Mouse (Mus musculus) adrenal gland, adult 2 months (tissue): ENCODE data around the gene Ddx6. TPM values are rescaled to one million over a fixed set of nuclear protein-coding genes. Genes with fewer than 3 reads are reported as not detected.
"Not testable (repeated sequence)": the region's sequence is repeated elsewhere in the genome, so short reads cannot be mapped to it uniquely, and the experiment has no call there.

Source experiments
- DNase-seq: peaks from one replicate; pipeline ENCODE4 v3.0.0; 2021
- polyA plus RNA-seq: library from polyadenylated mRNA; depleted of rRNA; stranded (reverse); fragments of >200 nt; gene quantifications from 2 replicates; pipeline ENCODE4 v1.2.3, GENCODE M21; 2012
- total RNA-seq, 2 experiments: library from RNA; stranded (reverse); gene quantifications; 2 replicates each; pipeline ENCODE4 v1.2.3; 2021

Ddx6 gene
- total and polyA plus RNA-seq, 3 experiments = 9.1 to 121 (median 114) TPM

GRCm38 (mm10) chr9:44593886-44594285, 10.8 kb upstream of the Ddx6 start:
- no peak for DNase-seq

DNA sequence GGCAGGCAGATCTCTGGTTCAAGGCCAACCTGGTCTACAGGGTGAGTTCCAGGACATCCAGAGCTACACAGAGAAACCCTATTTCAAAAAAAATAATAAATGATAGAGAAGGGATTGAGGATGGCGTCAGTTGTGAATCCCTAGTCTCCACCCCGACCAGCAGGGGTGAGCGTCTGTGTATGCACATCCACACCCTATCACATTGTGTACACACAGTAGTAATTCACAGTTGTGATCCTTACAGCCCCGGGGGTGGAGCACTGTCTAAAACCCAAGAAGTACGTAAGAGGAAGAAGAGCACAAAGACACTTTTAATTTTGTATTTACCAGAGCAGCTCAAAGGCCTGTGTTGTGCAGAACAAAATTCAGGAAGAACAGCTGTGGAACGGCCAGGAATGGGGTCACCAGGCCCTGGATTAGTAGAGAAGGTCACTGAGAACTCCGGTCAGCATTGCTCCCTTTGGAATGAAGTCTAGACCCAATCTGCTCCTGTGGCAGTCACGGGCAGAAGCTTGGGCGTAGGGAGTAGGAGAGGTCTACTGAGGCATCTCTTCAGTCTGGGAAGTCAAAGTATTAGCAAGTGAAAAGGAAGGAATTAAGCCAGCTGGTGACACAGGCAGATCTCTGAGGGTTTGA, 9.7 kb upstream of the Ddx6 start:
- no peak for DNase-seq

GRCm38 (mm10) chr9:44595537-44595930, 9.2 kb upstream of the Ddx6 start:
- no peak for DNase-seq

- no peak for DNase-seq
Measured at GRCm38 (mm10) chr9:44597742-44598141, 7.0 kb upstream of the Ddx6 start.

DNA sequence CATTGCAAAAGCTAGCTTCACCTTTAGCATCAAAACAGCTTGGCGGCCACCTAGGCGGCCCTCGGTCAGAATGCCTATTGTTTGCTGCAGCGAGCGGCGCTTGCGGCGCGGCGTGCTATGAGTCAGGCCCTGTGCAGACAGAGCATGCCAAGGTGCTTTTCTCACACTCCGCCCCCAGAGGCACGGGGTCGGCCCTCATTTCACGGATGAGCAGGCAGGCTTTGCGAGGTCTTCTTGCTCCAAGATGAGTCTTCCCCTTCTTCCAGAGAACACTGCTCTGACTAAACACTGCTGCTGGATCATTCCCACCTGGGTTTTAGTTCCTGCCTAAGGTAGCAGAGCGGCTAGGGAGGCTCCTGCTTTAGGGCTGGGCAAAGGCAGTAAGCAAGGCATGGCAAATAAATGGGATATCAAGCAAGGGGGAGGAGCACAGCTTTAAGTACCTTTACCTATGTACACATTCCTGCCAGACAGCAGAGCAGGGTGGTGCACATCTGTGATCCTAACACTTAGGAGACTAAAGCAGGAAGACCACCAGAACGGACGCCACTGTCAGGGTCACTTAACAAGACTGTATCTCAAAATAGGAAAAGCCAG, 5.7 kb upstream of the Ddx6 start:
- peak; percentile 55 for DNase-seq

- DNase-seq = peak; percentile 25
Measured at GRCm38 (mm10) chr9:44599616-44600015, 5.1 kb upstream of the Ddx6 start.

DNA sequence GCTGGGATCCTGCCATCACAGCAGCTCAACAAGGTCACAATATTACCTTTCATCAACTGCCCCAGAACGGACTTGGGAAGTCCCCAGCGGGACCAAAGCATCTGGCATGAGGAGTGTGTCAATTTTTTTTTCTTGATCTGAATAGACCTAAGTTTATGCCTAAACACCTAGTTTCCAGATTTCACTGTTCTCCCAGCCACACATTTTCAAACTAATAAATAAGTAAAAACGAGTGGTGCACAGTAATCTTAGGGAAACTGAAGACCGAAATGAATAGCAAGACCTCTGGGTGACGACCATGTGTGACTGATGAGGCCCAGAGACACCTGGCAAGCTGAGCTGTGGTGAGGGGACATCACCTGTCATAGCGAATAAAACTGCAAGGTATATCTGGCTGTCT, 3.9 kb upstream of the Ddx6 start:
- DNase-seq = no peak

DNA sequence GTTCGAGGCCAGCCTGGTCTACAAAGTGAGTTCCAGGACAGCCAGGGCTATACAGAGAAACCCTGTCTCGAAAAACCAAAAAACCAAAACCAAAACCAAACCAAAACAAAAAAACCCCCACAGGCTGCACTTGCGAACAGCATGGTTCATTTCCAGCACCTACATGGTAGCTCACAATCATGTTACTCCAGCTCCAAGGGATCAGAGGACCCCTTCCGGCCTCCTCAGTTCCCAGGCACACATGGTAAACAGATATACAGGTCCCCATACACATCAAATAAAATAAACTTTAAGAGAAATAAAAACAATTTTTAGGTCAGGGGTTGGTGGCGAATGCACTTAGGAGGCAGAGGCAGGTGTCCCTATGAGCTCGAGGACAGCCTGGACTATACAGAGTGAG, 1.9 kb upstream of the Ddx6 start:
- DNase-seq = no peak

- DNase-seq = peak; percentile 78
Measured at GRCm38 (mm10) chr9:44603454-44604289, 1.0 kb upstream of the Ddx6 start.

DNA sequence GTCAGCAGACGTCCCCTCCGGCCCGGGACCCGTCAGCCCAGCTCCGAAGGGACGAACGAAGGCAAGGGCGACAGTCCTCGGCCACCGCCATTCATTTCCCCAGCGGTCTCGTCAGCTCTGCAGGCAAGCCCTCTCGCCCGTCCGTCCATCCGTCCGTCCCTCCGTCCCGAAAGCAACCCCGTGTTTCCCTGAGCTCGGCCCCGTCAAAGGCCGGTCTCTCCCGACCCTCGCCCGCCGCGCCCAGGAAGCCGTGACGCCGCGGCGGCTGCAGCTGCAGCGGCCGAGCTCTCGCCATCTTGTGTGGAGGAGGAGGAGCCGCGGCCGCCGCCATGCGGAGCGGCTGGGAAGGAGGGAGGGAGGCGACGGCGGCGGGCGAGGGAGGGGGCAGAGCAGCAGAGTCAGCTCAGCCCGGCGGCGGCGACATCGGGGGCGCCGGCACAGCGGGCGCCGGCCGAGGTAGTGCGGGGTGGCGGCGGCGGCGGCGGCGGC, 358 bp upstream of the Ddx6 start:
- peak; percentile 88 for DNase-seq

DNA sequence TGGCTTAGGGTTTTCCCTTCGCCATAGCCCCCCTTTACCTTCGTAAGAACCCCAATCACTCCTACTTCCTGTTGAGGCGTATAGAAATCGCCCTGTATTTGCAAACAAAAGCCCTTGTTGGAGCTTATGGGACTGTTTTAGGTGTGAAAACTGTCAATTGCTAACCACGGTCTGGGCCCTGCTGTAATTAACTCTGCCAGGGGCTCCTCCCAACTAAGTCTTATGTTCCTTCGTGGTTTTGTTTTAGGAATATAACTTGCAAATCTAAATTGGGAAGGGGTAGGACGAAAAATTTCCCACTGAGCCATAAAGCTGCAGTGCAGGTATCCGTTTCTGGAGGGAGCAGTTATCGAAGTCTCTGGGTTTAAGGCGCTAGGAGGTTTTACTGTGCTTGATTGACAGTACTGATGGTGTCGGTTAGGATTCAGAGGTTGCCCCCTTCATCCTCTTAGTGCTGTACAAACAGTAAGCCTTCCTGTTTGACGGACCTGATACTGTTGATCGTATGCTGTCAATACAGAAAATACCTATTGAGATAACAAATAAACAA, 999 bp downstream of the Ddx6 start:
- DNase-seq = no peak

GRCm38 (mm10) chr9:44606646-44607045, 2.0 kb downstream of the Ddx6 start:
- DNase-seq = no peak

- DNase-seq = no peak
Measured at GRCm38 (mm10) chr9:44607306-44607705, 2.6 kb downstream of the Ddx6 start.

DNA sequence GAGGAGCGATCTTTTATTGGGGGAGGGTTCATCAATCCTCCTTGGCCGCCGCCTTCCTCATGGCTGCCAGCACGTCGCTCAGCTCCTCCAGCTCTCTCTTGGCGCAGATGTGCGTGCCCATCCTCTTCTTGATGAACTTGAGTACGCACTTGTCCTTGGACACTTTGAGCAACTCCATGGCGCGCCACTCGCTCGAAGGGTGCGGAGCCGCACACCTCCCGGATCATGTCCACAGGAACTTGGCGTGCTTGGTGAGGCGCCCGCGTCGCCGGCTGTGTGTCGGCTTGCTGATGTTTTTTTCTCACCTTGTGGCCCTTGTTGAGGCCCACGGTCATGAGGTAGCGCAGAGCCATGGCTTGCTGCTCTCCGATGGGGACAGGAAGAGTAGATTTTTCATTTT, 5.7 kb downstream of the Ddx6 start:
- DNase-seq = no peak

- not testable (repeated sequence) for DNase-seq
Measured at GRCm38 (mm10) chr9:44613081-44613480, 8.4 kb downstream of the Ddx6 start.

DNA sequence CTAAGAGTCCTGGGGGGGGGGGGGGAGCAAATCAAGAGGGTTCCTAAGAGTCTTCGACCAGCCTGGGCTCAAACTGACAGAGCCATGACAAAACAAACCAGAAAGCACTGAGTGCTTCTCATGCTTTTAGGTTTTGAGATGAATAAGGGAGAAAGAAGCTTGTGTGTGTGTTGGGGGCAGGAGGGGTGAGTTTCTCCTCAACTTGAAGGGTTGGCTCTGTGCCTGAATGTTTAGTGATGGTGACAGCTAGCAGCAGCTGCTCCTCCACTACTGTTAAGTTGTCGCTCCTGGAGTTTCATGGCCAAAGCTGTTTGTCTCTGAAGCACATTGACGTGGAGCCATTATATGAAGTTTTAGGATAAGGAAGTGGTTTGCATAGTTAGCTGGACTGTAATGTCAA, 16.4 kb downstream of the Ddx6 start:
- no peak for DNase-seq

- no peak for DNase-seq
Measured at GRCm38 (mm10) chr9:44624390-44624789, 19.7 kb downstream of the Ddx6 start.

- no peak for DNase-seq
Measured at GRCm38 (mm10) chr9:44626268-44626667, 21.6 kb downstream of the Ddx6 start.

DNA sequence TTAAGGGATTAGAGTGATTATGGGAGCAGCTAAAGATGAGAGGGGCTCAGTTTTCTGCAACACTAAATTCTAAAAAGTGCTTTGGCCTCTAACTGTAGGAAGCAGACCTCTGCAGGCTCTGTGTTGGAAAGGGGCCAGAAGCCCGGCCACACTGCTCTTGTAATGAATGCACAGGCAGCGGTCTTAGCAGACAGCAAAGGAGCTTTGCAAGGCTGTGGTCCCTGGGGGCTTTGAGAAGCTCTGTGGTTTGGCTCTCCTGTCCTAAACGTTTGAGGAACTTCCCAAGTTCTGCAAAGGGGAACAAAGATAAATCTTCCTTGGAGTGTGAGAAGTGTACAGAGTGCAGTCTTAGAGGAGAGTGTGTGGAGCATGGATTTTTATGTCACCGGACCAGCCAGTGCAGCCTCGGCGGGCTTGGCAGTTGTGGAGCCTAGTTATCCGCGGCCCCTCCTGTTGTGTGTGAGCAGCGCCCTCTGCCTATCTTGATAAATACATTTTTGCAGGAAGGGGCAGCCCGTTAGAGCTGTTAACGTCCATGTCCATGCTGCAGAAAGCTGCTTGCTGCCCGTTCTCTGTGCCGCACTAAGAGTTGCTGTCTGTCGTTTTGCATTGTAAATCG, 33.0 kb downstream of the Ddx6 start:
- DNase-seq = peak; percentile 29

DNA sequence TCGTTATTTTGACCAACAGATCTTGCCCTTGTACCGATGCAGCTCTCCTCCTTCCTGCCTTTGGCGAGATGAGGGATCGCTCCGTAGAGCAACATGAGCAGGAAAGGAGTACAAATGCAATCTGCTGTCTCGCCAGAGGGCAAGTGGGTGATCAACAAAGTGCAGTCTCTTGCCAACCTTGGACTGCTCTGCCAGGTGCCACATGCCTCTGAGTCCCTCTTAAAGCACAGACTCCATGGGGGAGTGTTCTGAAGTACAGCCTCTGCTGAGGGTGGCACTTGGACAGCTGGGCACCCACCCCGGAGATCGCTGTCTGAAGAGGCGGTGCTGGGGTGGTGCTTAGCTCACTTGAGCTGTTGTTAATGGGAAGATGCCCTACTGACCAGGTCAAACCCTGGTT, 34.0 kb downstream of the Ddx6 start:
- DNase-seq = not testable (repeated sequence)

- not testable (repeated sequence) for DNase-seq
Measured at GRCm38 (mm10) chr9:44640028-44640427, 35.3 kb downstream of the Ddx6 start.

DNA sequence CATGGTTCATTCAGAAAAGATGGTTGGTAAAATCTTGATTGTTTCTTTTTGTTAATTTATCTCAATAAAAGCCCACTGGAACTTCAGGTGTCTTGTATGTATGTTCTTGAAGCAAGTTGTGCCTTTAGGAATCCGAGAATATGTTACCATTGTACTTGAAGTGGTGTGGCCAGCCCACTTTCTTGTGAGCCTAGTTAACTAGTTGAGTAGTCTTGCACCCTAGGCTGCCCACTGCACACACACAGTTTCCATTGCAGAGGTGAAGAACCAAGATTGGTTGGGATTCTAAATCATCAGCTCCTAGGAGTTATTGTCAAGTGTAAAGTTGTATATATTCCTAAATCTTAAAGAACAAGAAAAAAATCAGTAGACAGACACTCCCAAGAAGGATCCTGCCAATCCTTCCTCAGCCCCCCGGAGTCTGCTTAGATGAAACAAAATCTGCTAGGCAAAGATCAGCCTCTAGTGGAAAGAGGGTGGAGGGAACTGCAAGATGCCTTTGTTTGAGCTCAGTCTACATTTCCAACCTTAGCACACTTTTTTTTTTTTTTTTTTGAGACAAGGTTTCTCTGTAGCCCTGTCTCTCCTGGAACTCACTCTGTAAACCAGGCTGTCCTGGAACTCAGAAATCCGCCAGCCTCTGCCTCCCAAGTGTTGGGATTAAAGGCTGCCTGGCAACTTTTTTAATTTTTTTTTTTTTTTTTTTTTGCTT, 36.1 kb downstream of the Ddx6 start:
- DNase-seq = no peak
